Mouse (Mus musculus) thymus, adult 2 months (tissue): ENCODE results near the gene Slc35d2. TPM values are rescaled to one million over a fixed set of nuclear protein-coding genes. Genes with fewer than 3 reads are reported as not detected.
A peak's percentile ranks its signal among the peaks of the same experiment; 100 is the strongest.

Source experiments
- DNase-seq: peaks from one replicate; pipeline ENCODE4 v3.0.0; 2021
- H3K27ac ChIP-seq: fragments of 200-500 bp; 2 replicates; pipeline ENCODE4 v1.5.1; 2012; ENCODE audit warnings: low read length, control low read depth; ENCODE audit not compliant: control insufficient read depth, insufficient read depth
- H3K27me3 ChIP-seq: fragments of 200-500 bp; 2 replicates; pipeline ENCODE4 v1.6.1; 2012; ENCODE audit warnings: mild to moderate bottlenecking, low read length, moderate library complexity, mixed read lengths; ENCODE audit not compliant: control insufficient read depth, insufficient read depth
- H3K36me3 ChIP-seq: fragments of 200-500 bp; 2 replicates; pipeline ENCODE4 v1.6.1; 2012; ENCODE audit warnings: mild to moderate bottlenecking, low read length, moderate library complexity; ENCODE audit not compliant: control insufficient read depth, insufficient read depth
- H3K4me1 ChIP-seq: fragments of 200-500 bp; replicated peaks from 2 replicates; pipeline ENCODE4 v1.6.1; 2012; ENCODE audit warnings: low read length; ENCODE audit not compliant: control insufficient read depth, insufficient read depth
- H3K4me3 ChIP-seq: fragments of 200-500 bp; 2 replicates; pipeline ENCODE4 v1.5.1; 2012; ENCODE audit warnings: mild to moderate bottlenecking, low read length, control low read depth, moderate library complexity; ENCODE audit not compliant: control insufficient read depth, insufficient read depth
- CTCF ChIP-seq: fragments of 200-500 bp; IDR thresholded peaks from 2 replicates; pipeline ENCODE4 v1.5.1; 2012; ENCODE audit warnings: mild to moderate bottlenecking, control low read depth, low read length, moderate library complexity, borderline replicate concordance; ENCODE audit not compliant: control insufficient read depth, poor library complexity, insufficient read depth; ENCODE audit errors: extremely low read depth
- POLR2A ChIP-seq: fragments of 200-500 bp; IDR thresholded peaks from 2 replicates; pipeline ENCODE4 v1.6.1; 2012; ENCODE audit warnings: mild to moderate bottlenecking, low read length, control low read depth, moderate library complexity; ENCODE audit not compliant: control insufficient read depth, poor library complexity, insufficient read depth; ENCODE audit errors: extremely low read depth
- WGBS: fragments of 180-500 bp; shearing (Covaris S2); methylation state at CpG from one replicate; pipeline ENCODE4 v1.1.7; 2018; 5-methylcytosine and 5-hydroxymethylcytosine counted together
- polyA plus RNA-seq: library from polyadenylated mRNA; depleted of rRNA; stranded (reverse); fragments of >200 nt; gene quantifications from 2 replicates; pipeline ENCODE4 v1.2.3, GENCODE M21; 2012

The Slc35d2 gene
- polyA plus RNA-seq, 1 experiment, result 2.7 TPM

- Histone ChIP-seq H3K27me3 (no peaks in the 10 kb centered on the region), H3K4me3 (peak within 1 kb of the TSS; percentile 58), H3K4me1 (peaks cover 15% of the 10 kb centered on the region), H3K27ac (no peak within 1 kb of the TSS), H3K36me3 (no peaks in the 10 kb centered on the region)
- under 1% methylated on average over 29 of the region's 31 CpGs for WGBS
- TF ChIP-seq CTCF, result peak; percentile 56; the same call in 1 of the 2 replicates
- peak; percentile 68; the same call in 1 of the 2 replicates for TF ChIP-seq POLR2A
- peak; percentile 99 for DNase-seq
Observed at GRCm38 (mm10) chr13:64161548-64161915, 32.4 kb upstream of the Slc35d2 start, which contains the start of gene Habp4. TSS of gene Habp4 (plus strand) at chr13:64161824.

- Histone ChIP-seq H3K4me3 (no peak overlapping the region), H3K4me1 (peaks cover 7% of the 10 kb centered on the region), H3K27ac (no peak overlapping the region), H3K36me3 (no peaks in the 10 kb centered on the region), H3K27me3 (no peaks in the 10 kb centered on the region)
- DNase-seq, result no peak
- TF ChIP-seq POLR2A, result no peak
- no peak for TF ChIP-seq CTCF
Observed at GRCm38 (mm10) chr13:64156966-64157365, 27.8 kb upstream of the Slc35d2 start.

GRCm38 (mm10) chr13:64155171-64155571 is 26.0 kb upstream of the Slc35d2 start:
- H3K36me3 ChIP-seq, result no peaks in the 10 kb centered on the region
- H3K27ac ChIP-seq, result no peak overlapping the region
- no peaks in the 10 kb centered on the region for H3K27me3 ChIP-seq
- WGBS, result 56% methylated on average over 1 of the region's 1 CpGs
- no peak overlapping the region for H3K4me3 ChIP-seq
- peaks cover 4% of the 10 kb centered on the region for H3K4me1 ChIP-seq
- DNase-seq, result no peak
- TF ChIP-seq CTCF (no peak), POLR2A (no peak)

GRCm38 (mm10) chr13:64154651-64155050 is 25.5 kb upstream of the Slc35d2 start:
- no peak for DNase-seq
- H3K27ac ChIP-seq, result no peak overlapping the region
- no peak for TF ChIP-seq POLR2A
- no peak for TF ChIP-seq CTCF

GRCm38 (mm10) chr13:64153751-64154267 is 24.6 kb upstream of the Slc35d2 start:
- H3K27ac ChIP-seq, result no peak overlapping the region
- H3K4me3 ChIP-seq, result peak overlapping the region; percentile 38
- no peaks in the 10 kb centered on the region for H3K27me3 ChIP-seq
- TF ChIP-seq CTCF, result no peak
- 0 out of 2 replicates have a peak, but pooled peaks have one; percentile 6 for TF ChIP-seq POLR2A
- H3K4me1 ChIP-seq, result peaks cover 4% of the 10 kb centered on the region
- no peaks in the 10 kb centered on the region for H3K36me3 ChIP-seq
- 4% methylated on average over 18 of the region's 18 CpGs for WGBS
- DNase-seq, result peak; percentile 41

More at GRCm38 (mm10) chr13:64154651-64155050, 25.5 kb upstream of the Slc35d2 start:
- Histone ChIP-seq H3K4me3 (no peak overlapping the region), H3K4me1 (peaks cover 4% of the 10 kb centered on the region), H3K36me3 (no peaks in the 10 kb centered on the region), H3K27me3 (no peaks in the 10 kb centered on the region)
- WGBS, result 84% methylated on average over 2 of the region's 2 CpGs

DNA sequence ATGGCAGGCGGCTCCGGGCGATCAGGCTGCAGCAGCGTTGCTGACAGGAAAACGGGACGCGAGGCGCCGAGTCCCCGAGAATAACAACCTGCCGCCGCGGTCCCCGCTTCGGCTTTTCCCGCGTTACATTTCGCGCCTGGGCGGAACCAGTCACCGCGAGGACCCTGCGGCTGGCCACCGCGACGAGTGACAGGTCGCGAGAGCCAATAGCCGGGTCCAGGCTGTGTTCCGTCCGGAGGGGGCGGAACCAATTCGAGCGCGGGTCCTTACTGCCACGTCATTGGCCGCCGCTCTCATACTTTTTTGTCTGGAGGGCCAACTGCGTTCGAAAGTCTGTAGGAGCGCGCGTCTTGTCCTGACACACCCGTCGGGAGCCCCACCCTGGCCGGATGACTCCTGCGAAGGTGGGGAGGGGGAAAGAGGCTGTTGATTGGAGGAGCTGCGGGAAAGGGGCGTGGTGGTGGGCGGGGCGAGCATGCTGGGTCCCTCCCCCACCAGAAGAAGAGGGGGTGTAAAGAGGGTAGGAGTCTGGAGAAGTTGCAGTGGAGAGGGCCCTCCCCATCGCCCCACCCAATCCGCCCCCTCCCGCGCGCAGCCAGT is 24.0 kb upstream of the Slc35d2 start, which contains the start of gene Zfp367:
Gene Zfp367 (minus strand): TSS at position 120 of the 600 bp plus-strand sequence.
- Histone ChIP-seq H3K4me3 (peak within 1 kb of the TSS; percentile 87), H3K4me1 (peaks cover 4% of the 10 kb centered on the region), H3K36me3 (no peaks in the 10 kb centered on the region), H3K27me3 (no peaks in the 10 kb centered on the region), H3K27ac (peak within 1 kb of the TSS; percentile 4; the same call in 1 of the 2 replicates)
- WGBS, result under 1% methylated on average over 56 of the region's 56 CpGs
- TF ChIP-seq POLR2A (0 out of 2 replicates have a peak, but pooled peaks have one; percentile 40), CTCF (no peak)
- peak; percentile 99 for DNase-seq
